21 mouse cellular contexts compared by ENCODE assay signal in the genomic region with DNA sequence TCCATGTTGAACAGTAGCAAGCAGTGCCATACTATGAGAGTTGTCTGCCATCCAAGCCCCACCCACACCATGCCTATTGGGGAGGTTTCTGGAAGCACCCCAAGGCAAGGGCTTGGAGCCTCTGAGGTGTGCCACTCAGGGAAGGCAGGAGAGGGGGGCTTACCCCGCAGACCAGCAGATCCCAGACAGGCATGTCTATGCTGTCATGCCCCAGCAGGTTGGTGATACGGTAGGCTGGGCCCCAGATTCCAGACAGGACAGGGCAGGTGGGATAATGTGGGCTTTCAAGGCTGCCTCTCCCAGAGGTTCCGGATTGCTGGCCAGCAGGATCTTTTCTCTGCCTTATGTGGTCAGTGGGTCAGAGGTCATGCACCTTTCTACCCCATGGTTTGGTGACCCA.
A peak's percentile ranks its signal among the peaks of the same experiment; 100 is the strongest.
DNase-seq lines count a peak whose midpoint lies in the region; ATAC-seq lines count a peak whose summit lies in the region.
"Had no signal": no experiment of that assay in that cellular context is flagged by ENCODE, and none has a peak within 500 bp of the region (broad histone marks: within the 10 kb centered on the region; RNA-seq: fewer than 3 reads in every experiment).

No protein-coding gene starts in this region.

- H3K27me3 ChIP-seq in kidney, embryonic 14.5 days (ENCODE audit: control insufficient read depth, insufficient read depth, low read length) = no peaks in the 10 kb centered on the region
- no peaks in the 10 kb centered on the region for H3K27me3 ChIP-seq in embryonic facial prominence, embryonic 10.5 days (replicated peaks; ENCODE audit: low read depth, poor library complexity, severe bottlenecking)
- H3K27me3 ChIP-seq in embryonic facial prominence, embryonic 14.5 days (replicated peaks; ENCODE audit: control insufficient read depth, insufficient read depth, low read length) = no peaks in the 10 kb centered on the region
- H3K27me3 ChIP-seq in limb, embryonic 15.5 days = no peaks in the 10 kb centered on the region
- H3K27me3 ChIP-seq: hindbrain, embryonic 15.5 days; midbrain, embryonic 13.5 days; Patski had no signal

- no peaks in the 10 kb centered on the region for H3K9me3 ChIP-seq in kidney, embryonic 14.5 days (ENCODE audit: control insufficient read depth, low read length)
- H3K9me3 ChIP-seq in embryonic facial prominence, embryonic 10.5 days = no peaks in the 10 kb centered on the region
- no peaks in the 10 kb centered on the region for H3K9me3 ChIP-seq in embryonic facial prominence, embryonic 14.5 days (ENCODE audit: control insufficient read depth, low read length)
- H3K9me3 ChIP-seq in limb, embryonic 15.5 days = no peaks in the 10 kb centered on the region
- H3K9me3 ChIP-seq: hindbrain, embryonic 15.5 days; midbrain, embryonic 13.5 days had no signal

- no peak overlapping the region for H3K9ac ChIP-seq in kidney, embryonic 14.5 days (ENCODE audit: low read depth, low read length)
- no peak overlapping the region for H3K9ac ChIP-seq in embryonic facial prominence, embryonic 14.5 days (ENCODE audit: low read depth, low read length)
- no peak overlapping the region for H3K9ac ChIP-seq in limb, embryonic 15.5 days
- H3K9ac ChIP-seq: hindbrain, embryonic 15.5 days; liver, postnatal 0 days; midbrain, embryonic 13.5 days had no signal

- H3K4me2 ChIP-seq in kidney, embryonic 14.5 days (replicated peaks; ENCODE audit: low read depth, low read length) = no peak overlapping the region
- H3K4me2 ChIP-seq in embryonic facial prominence, embryonic 14.5 days (ENCODE audit: low read depth, low read length) = peak overlapping the region; percentile 62; the same call in 1 of the 2 replicates
- H3K4me2 ChIP-seq in limb, embryonic 15.5 days = no peak overlapping the region
- H3K4me2 ChIP-seq: hindbrain, embryonic 15.5 days; midbrain, embryonic 13.5 days had no signal

- DNase-seq in kidney, adult 8-10 months = no peak
- DNase-seq in embryonic facial prominence, embryonic 10.5 days (ENCODE audit: low spot score) = no peak
- DNase-seq in embryonic facial prominence, embryonic 14.5 days (ENCODE audit: low spot score) = peak; percentile 66
- DNase-seq in frontal cortex, postnatal 10 days (ENCODE audit: low spot score in 2 of 2) = no peak
- DNase-seq in gastrocnemius, postnatal 14 days = no peak
- DNase-seq: cerebellum, adult 11 months; cerebellum, adult 9-11 months; gastrocnemius, postnatal 25 days; heart, postnatal 36 days; kidney, adult 9 months; liver; liver, postnatal 0 days; right cerebral cortex, postnatal 14 days; thymus, postnatal 14 days had no signal

- no peak overlapping the region; the same call in 1 of the 2 replicates for H3K27ac ChIP-seq in kidney, embryonic 14.5 days (ENCODE audit: low read depth, low read length)
- peak overlapping the region; percentile 74; the same call in 1 of the 2 replicates for H3K27ac ChIP-seq in embryonic facial prominence, embryonic 10.5 days (replicated peaks)
- peak overlapping the region; percentile 91 for H3K27ac ChIP-seq in embryonic facial prominence, embryonic 14.5 days (replicated peaks; ENCODE audit: low read depth, low read length)
- peak overlapping the region; percentile 81 for H3K27ac ChIP-seq in limb, embryonic 15.5 days
- H3K27ac ChIP-seq: hindbrain, embryonic 15.5 days; midbrain, embryonic 13.5 days had no signal

- H3K4me1 ChIP-seq in kidney, embryonic 14.5 days (ENCODE audit: control insufficient read depth, insufficient read depth, low read length) = peaks cover 19% of the 10 kb centered on the region
- H3K4me1 ChIP-seq in embryonic facial prominence, embryonic 10.5 days = peaks cover 75% of the 10 kb centered on the region
- H3K4me1 ChIP-seq in embryonic facial prominence, embryonic 14.5 days (ENCODE audit: control insufficient read depth, insufficient read depth, low read length) = peaks cover 65% of the 10 kb centered on the region
- H3K4me1 ChIP-seq in limb, embryonic 15.5 days = peaks cover 94% of the 10 kb centered on the region

- H3K36me3 ChIP-seq in kidney, embryonic 14.5 days (ENCODE audit: control insufficient read depth, insufficient read depth, low read length) = no peaks in the 10 kb centered on the region
- H3K36me3 ChIP-seq in embryonic facial prominence, embryonic 10.5 days (replicated peaks) = peaks cover 8% of the 10 kb centered on the region; the same call in 1 of the 2 replicates
- no peaks in the 10 kb centered on the region for H3K36me3 ChIP-seq in embryonic facial prominence, embryonic 14.5 days (ENCODE audit: control insufficient read depth, insufficient read depth, low read length)
- no peaks in the 10 kb centered on the region for H3K36me3 ChIP-seq in limb, embryonic 15.5 days
- H3K36me3 ChIP-seq: hindbrain, embryonic 15.5 days; midbrain, embryonic 13.5 days had no signal

- WGBS in kidney, embryonic 14.5 days = 37% methylated on average over 3 of the region's 3 CpGs
- WGBS in embryonic facial prominence, embryonic 10.5 days = 54% methylated on average over 3 of the region's 3 CpGs
- 60% methylated on average over 3 of the region's 3 CpGs for WGBS in embryonic facial prominence, embryonic 14.5 days
- 78% methylated on average over 3 of the region's 3 CpGs for WGBS in limb, embryonic 15.5 days

- ATAC-seq in kidney, embryonic 14.5 days (ENCODE audit: low FRiP score, low TSS enrichment) = peak; percentile 37
- ATAC-seq in embryonic facial prominence, embryonic 14.5 days (ENCODE audit: low read depth) = peak; percentile 48; the same call in 1 of the 2 replicates
- no peak for ATAC-seq in limb, embryonic 15.5 days (ENCODE audit: insufficient number of reproducible peaks, low FRiP score, low TSS enrichment, low read depth)
- ATAC-seq: forebrain, embryonic 16.5 days; liver, postnatal 0 days; lung, postnatal 0 days; Patski had no signal

- intact Hi-C loops in gastrocnemius, postnatal 14 days (cut with DNase I; ENCODE audit: low total_unique reads) = no loop called here

- H3K4me3 ChIP-seq in kidney, embryonic 14.5 days (ENCODE audit: low read length) = no peak overlapping the region
- no peak overlapping the region for H3K4me3 ChIP-seq in embryonic facial prominence, embryonic 10.5 days
- no peak overlapping the region for H3K4me3 ChIP-seq in embryonic facial prominence, embryonic 14.5 days (ENCODE audit: low read depth, low read length)
- H3K4me3 ChIP-seq in limb, embryonic 15.5 days = no peak overlapping the region
- H3K4me3 ChIP-seq: hindbrain, embryonic 15.5 days; midbrain, embryonic 13.5 days had no signal
